Mouse (Mus musculus): ENCODE data around the gene Slc5a5. TPM values are rescaled to one million over a fixed set of nuclear protein-coding genes. Genes with fewer than 3 reads are reported as not detected.

Gene Slc5a5
- polyA plus RNA-seq, 1 experiment: 3.0 TPM

DNA sequence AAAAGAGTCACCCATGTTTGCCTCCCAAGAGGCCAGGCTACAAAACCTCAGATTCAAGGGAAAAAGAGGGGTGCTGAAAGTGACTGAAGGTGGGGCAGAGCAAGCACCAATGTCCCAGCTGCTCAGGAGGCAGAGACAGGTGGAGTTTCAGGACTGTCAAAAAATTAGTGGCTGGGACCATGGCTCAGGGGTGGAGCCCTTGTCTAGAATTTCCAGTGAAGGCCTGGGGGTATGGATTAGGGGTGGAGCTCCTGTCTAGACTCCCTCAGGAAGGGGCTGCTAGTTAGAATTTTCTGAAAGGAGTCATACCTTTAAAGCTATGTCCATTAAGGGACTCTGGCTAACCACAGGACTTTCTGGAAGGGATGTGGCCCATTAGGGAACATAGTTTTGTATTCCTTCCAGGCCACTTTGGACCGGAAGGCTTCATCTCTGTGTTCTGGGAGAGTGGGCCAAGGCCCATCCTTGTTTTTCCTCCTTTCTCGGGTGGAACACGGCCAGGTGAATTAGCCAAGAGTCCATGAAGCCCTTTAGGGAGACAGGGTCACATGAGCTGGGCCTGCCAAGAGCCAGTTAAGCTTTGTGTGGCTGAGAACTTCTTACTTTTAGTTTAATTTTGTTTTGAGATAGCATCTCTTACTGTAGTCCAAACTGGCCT is 43.1 kb downstream of the Slc5a5 start:
- no peak for TF ChIP-seq TCF3 (IDR thresholded peaks at IDR 0.05; ENCODE audit: insufficient read length, low read depth)
- no peak for TF ChIP-seq USF1 (IDR thresholded peaks at IDR 0.05; ENCODE audit: low read depth)
- TF ChIP-seq MAX (IDR thresholded peaks at IDR 0.05; ENCODE audit: low read depth): no peak
- no peak for TF ChIP-seq TCF12 (IDR thresholded peaks at IDR 0.05; ENCODE audit: insufficient read depth, poor library complexity, severe bottlenecking)
- no peak for TF ChIP-seq MYOG (IDR thresholded peaks at IDR 0.05; ENCODE audit: control insufficient read depth in 1 of 3, insufficient read depth in 1 of 3, insufficient read length in 2 of 3, low read depth in 2 of 3)
- no peak for TF ChIP-seq REST (IDR thresholded peaks at IDR 0.05; ENCODE audit: insufficient read depth, insufficient read length)
- no peak for TF ChIP-seq MYOD1 (IDR thresholded peaks at IDR 0.05; ENCODE audit: control insufficient read depth in 1 of 3, insufficient read length in 2 of 3, low read depth in 2 of 3)
- TF ChIP-seq POLR2AphosphoS2 (IDR thresholded peaks at IDR 0.05; ENCODE audit: insufficient read length, low read depth): no peak
- no peak for TF ChIP-seq CEBPB (IDR thresholded peaks at IDR 0.05; ENCODE audit: insufficient read depth, poor library complexity, severe bottlenecking)
- no peak for TF ChIP-seq SRF (IDR thresholded peaks at IDR 0.05; ENCODE audit: control insufficient read depth, insufficient read length, low read depth)
- no peak for TF ChIP-seq E2F4 (IDR thresholded peaks at IDR 0.05; ENCODE audit: insufficient read depth)
- no peak for TF ChIP-seq POLR2A (IDR thresholded peaks at IDR 0.05; ENCODE audit: insufficient read length, low read depth)
- H3ac ChIP-seq (ENCODE audit: control insufficient read depth, insufficient read length): no peak overlapping the region
- no peaks in the 10 kb centered on the region for H3K36me3 ChIP-seq (ENCODE audit: control insufficient read depth, insufficient read depth)
- no peaks in the 10 kb centered on the region for H3K79me2 ChIP-seq (ENCODE audit: control insufficient read depth, insufficient read depth)
- H3K27me3 ChIP-seq (ENCODE audit: control insufficient read depth, insufficient read depth, insufficient read length): no peaks in the 10 kb centered on the region
- H3K4me3 ChIP-seq: no peak overlapping the region
- H3K4me2 ChIP-seq (ENCODE audit: low read depth): no peak overlapping the region

DNA sequence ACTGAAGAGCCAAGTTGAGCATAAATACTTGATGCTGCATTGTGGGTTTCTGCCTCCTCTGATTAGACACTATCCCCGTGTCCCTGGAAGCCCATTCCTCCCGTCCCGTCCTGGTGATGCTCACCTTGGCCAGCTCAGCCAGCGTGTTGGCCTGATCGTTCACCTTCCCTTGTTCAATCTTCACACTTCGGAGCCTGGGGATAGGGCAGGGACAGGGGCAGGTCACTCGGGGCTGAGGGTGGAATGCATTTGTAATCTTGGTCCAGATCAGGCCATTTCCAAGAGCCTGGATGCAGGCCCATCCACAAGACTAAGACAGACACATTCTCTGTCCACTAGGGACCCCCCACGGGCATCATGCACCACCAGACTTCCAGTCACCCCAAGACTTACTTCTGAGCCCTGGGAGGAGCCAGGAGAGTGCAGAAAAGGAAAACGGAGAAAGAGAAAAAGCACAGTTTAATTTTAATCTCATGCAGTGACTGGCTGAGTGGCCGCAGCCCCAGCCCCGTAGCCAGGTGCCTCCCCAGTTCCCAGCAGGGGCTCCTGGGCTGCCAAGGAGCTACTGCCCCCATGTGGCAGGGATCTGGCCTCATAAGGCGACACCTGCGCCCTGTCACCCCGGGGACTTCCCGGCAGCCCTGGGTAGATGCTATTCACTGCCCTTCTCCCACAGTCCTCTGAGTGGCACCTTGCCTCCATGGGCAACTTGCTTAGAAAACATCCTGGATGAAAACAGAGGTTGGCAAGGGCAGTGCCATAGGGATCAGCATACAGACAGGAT is 46.0 kb downstream of the Slc5a5 start:
- Histone ChIP-seq H3K36me3 (ENCODE audit: control insufficient read depth, insufficient read depth) (no peaks in the 10 kb centered on the region), H3ac (ENCODE audit: control insufficient read depth, insufficient read length) (no peak overlapping the region), H3K27me3 (ENCODE audit: control insufficient read depth, insufficient read depth, insufficient read length) (no peaks in the 10 kb centered on the region), H3K4me2 (ENCODE audit: low read depth) (no peak overlapping the region), H3K79me2 (ENCODE audit: control insufficient read depth, insufficient read depth) (no peaks in the 10 kb centered on the region), H3K4me3 (no peak overlapping the region)
- TF ChIP-seq E2F4 (IDR thresholded peaks at IDR 0.05; ENCODE audit: insufficient read depth) (no peak), MYOG (IDR thresholded peaks at IDR 0.05; ENCODE audit: control insufficient read depth in 1 of 3, insufficient read depth in 1 of 3, insufficient read length in 2 of 3, low read depth in 2 of 3) (no peak), TCF3 (IDR thresholded peaks at IDR 0.05; ENCODE audit: insufficient read length, low read depth) (no peak), TCF12 (IDR thresholded peaks at IDR 0.05; ENCODE audit: insufficient read depth, poor library complexity, severe bottlenecking) (no peak), SRF (IDR thresholded peaks at IDR 0.05; ENCODE audit: control insufficient read depth, insufficient read length, low read depth) (no peak), REST (IDR thresholded peaks at IDR 0.05; ENCODE audit: insufficient read depth, insufficient read length) (no peak), USF1 (IDR thresholded peaks at IDR 0.05; ENCODE audit: low read depth) (no peak), POLR2AphosphoS2 (IDR thresholded peaks at IDR 0.05; ENCODE audit: insufficient read length, low read depth) (no peak), POLR2A (IDR thresholded peaks at IDR 0.05; ENCODE audit: insufficient read length, low read depth) (no peak), MAX (IDR thresholded peaks at IDR 0.05; ENCODE audit: low read depth) (no peak), CEBPB (IDR thresholded peaks at IDR 0.05; ENCODE audit: insufficient read depth, poor library complexity, severe bottlenecking) (no peak), MYOD1 (IDR thresholded peaks at IDR 0.05; ENCODE audit: control insufficient read depth in 1 of 3, insufficient read length in 2 of 3, low read depth in 2 of 3) (no peak)

DNA sequence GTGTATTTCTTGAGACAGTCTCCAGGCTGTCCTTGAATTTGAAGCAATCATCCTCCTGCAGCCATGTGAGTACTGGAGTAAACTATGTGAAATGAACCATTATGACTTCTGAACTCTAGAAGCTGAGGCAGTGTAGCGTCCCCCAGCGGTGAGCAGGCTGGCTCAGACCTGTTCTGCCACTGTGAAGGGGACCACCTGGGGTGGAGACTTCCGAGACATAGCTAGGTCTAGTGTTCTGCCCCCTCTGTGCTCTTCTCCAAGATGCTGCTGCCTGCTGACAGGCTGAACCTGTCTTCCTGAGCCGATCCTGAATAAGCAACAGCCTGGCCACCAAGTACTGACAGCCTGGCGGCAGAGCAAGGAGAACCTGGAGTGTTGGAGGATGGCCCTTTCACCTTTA is 47.4 kb downstream of the Slc5a5 start:
- Histone ChIP-seq H3K27me3 (ENCODE audit: control insufficient read depth, insufficient read depth, insufficient read length) (no peaks in the 10 kb centered on the region), H3ac (ENCODE audit: control insufficient read depth, insufficient read length) (no peak overlapping the region), H3K36me3 (ENCODE audit: control insufficient read depth, insufficient read depth) (no peaks in the 10 kb centered on the region), H3K4me2 (ENCODE audit: low read depth) (no peak overlapping the region), H3K79me2 (ENCODE audit: control insufficient read depth, insufficient read depth) (no peaks in the 10 kb centered on the region), H3K4me3 (no peak overlapping the region)
- TF ChIP-seq TCF3 (IDR thresholded peaks at IDR 0.05; ENCODE audit: insufficient read length, low read depth) (no peak), TCF12 (IDR thresholded peaks at IDR 0.05; ENCODE audit: insufficient read depth, poor library complexity, severe bottlenecking) (no peak), USF1 (IDR thresholded peaks at IDR 0.05; ENCODE audit: low read depth) (no peak), REST (IDR thresholded peaks at IDR 0.05; ENCODE audit: insufficient read depth, insufficient read length) (no peak), MYOD1 (IDR thresholded peaks at IDR 0.05; ENCODE audit: control insufficient read depth in 1 of 3, insufficient read length in 2 of 3, low read depth in 2 of 3) (no peak), E2F4 (IDR thresholded peaks at IDR 0.05; ENCODE audit: insufficient read depth) (no peak), MAX (IDR thresholded peaks at IDR 0.05; ENCODE audit: low read depth) (no peak), SRF (IDR thresholded peaks at IDR 0.05; ENCODE audit: control insufficient read depth, insufficient read length, low read depth) (no peak), MYOG (IDR thresholded peaks at IDR 0.05; ENCODE audit: control insufficient read depth in 1 of 3, insufficient read depth in 1 of 3, insufficient read length in 2 of 3, low read depth in 2 of 3) (no peak), POLR2A (IDR thresholded peaks at IDR 0.05; ENCODE audit: insufficient read length, low read depth) (no peak), POLR2AphosphoS2 (IDR thresholded peaks at IDR 0.05; ENCODE audit: insufficient read length, low read depth) (no peak), CEBPB (IDR thresholded peaks at IDR 0.05; ENCODE audit: insufficient read depth, poor library complexity, severe bottlenecking) (no peak)

DNA sequence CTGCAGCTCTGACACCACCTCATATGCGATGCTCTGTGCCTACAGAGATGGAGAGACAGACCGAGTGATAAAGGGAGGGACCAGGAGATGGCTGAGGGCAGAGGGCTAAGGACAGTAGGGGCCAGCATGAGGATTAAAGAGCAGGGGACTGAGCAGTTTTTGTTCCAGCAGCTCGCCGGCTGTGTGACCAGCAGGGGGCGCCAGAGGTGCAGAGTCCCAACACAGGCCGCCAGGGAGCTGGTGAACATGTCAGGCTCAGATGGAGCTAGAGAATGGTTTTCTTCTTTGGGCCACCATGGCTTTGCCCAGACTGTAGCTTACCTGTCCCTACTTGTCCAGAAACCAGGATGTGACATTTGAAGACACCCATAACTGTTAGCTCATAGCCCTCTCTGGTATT is 48.0 kb downstream of the Slc5a5 start:
- no peak overlapping the region for H3K4me3 ChIP-seq
- no peaks in the 10 kb centered on the region for H3K79me2 ChIP-seq (ENCODE audit: control insufficient read depth, insufficient read depth)
- H3K4me2 ChIP-seq (ENCODE audit: low read depth): no peak overlapping the region
- H3ac ChIP-seq (ENCODE audit: control insufficient read depth, insufficient read length): no peak overlapping the region
- H3K36me3 ChIP-seq (ENCODE audit: control insufficient read depth, insufficient read depth): no peaks in the 10 kb centered on the region
- TF ChIP-seq TCF3 (IDR thresholded peaks at IDR 0.05; ENCODE audit: insufficient read length, low read depth): no peak
- TF ChIP-seq MYOD1 (IDR thresholded peaks at IDR 0.05; ENCODE audit: control insufficient read depth in 1 of 3, insufficient read length in 2 of 3, low read depth in 2 of 3): no peak
- no peak for TF ChIP-seq MYOG (IDR thresholded peaks at IDR 0.05; ENCODE audit: control insufficient read depth in 1 of 3, insufficient read depth in 1 of 3, insufficient read length in 2 of 3, low read depth in 2 of 3)
- no peak for TF ChIP-seq SRF (IDR thresholded peaks at IDR 0.05; ENCODE audit: control insufficient read depth, insufficient read length, low read depth)
- TF ChIP-seq POLR2A (IDR thresholded peaks at IDR 0.05; ENCODE audit: insufficient read length, low read depth): no peak
- TF ChIP-seq POLR2AphosphoS2 (IDR thresholded peaks at IDR 0.05; ENCODE audit: insufficient read length, low read depth): peak; percentile 20
- TF ChIP-seq CEBPB (IDR thresholded peaks at IDR 0.05; ENCODE audit: insufficient read depth, poor library complexity, severe bottlenecking): no peak
- no peak for TF ChIP-seq E2F4 (IDR thresholded peaks at IDR 0.05; ENCODE audit: insufficient read depth)
- no peaks in the 10 kb centered on the region for H3K27me3 ChIP-seq (ENCODE audit: control insufficient read depth, insufficient read depth, insufficient read length)
